Mouse (Mus musculus): ENCODE results near the gene Inhba. TPM values are rescaled to one million over a fixed set of nuclear protein-coding genes. Genes with fewer than 3 reads are reported as not detected.

The Inhba gene
- total RNA-seq (2017) = 0.10 to 0.32 TPM in 2 of 3 replicates, not detected in the other

GRCm38 (mm10) chr13:16011372-16012242 is at the start of gene Inhba:
TSS of gene Inhba (plus strand) at chr13:16011851.
- 0 out of 2 replicates have a peak, but pooled peaks have one; percentile 36 for ATAC-seq (replicated peaks; ENCODE audit: insufficient number of reproducible peaks, low FRiP score, low TSS enrichment, poor library complexity, severe bottlenecking)

DNA sequence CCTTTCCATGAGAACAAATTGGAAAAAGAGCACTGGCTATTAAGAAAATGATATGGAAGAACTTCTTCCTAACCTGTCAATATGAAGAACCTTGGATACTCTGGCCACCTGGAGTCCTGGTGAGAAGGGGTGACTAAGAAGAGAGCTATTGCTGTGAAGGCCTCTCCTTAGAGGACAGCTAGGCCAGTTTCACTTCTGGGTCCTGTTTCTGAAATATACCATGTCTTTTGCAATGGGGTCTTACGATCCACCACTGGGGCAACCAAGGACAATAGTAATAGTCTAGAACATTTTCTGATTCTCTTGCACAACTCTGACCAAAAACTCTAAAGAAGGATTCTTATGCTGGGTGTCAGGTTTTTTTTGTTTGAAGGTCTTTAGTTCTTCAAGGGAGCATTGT is 35.1 kb upstream of the Inhba start:
- ATAC-seq (replicated peaks; ENCODE audit: insufficient number of reproducible peaks, low FRiP score, low TSS enrichment, poor library complexity, severe bottlenecking) = no peak

DNA sequence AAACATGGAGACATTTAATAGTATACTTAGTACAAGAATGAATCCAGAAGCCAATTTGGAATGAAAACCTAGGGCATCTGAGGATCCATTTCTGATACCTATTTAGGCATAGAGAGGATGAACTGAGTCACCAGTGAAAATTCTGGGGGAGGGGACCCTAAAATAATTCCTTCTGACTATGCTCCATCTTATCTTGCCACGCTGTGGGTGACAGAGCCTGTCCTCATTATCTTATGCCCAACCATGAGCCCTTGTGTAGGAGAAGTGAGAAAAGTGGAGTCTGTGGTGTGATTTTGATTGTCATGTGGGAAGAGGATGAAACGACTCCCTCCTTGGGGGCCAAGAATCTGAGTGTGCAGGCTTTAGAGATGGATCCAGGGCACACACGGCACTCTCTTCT is 32.1 kb upstream of the Inhba start:
- ATAC-seq (replicated peaks; ENCODE audit: insufficient number of reproducible peaks, low FRiP score, low TSS enrichment, poor library complexity, severe bottlenecking) = no peak

GRCm38 (mm10) chr13:15982041-15982440 is 29.6 kb upstream of the Inhba start:
- no peak for ATAC-seq (replicated peaks; ENCODE audit: insufficient number of reproducible peaks, low FRiP score, low TSS enrichment, poor library complexity, severe bottlenecking)

- no peak for ATAC-seq (replicated peaks; ENCODE audit: insufficient number of reproducible peaks, low FRiP score, low TSS enrichment, poor library complexity, severe bottlenecking)
Measured at GRCm38 (mm10) chr13:15985761-15986160, 25.9 kb upstream of the Inhba start.

- no peak for ATAC-seq (replicated peaks; ENCODE audit: insufficient number of reproducible peaks, low FRiP score, low TSS enrichment, poor library complexity, severe bottlenecking)
Measured at GRCm38 (mm10) chr13:15986172-15986571, 25.5 kb upstream of the Inhba start.

DNA sequence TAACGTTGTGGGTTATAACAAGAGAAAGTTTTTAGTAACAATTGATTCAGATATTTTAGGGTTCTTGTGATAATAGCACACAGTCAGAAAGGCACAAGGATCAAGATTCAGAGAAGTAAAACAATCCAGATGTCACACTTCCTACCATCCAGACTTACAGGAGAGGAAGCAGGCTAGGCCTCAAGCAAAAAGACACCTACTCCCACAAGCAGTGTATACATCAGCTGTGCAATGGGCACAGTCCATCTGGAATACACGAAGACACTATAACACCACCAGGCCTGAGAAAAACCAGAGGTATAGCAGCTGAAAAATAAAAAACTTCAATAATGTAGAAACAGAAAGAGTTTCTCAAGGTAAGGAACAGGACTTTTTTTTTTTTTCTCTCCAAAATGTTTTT is 16.3 kb upstream of the Inhba start:
- ATAC-seq (replicated peaks; ENCODE audit: insufficient number of reproducible peaks, low FRiP score, low TSS enrichment, poor library complexity, severe bottlenecking) = no peak

GRCm38 (mm10) chr13:16005517-16005916 is 6.1 kb upstream of the Inhba start:
- ATAC-seq (replicated peaks; ENCODE audit: insufficient number of reproducible peaks, low FRiP score, low TSS enrichment, poor library complexity, severe bottlenecking) = no peak

GRCm38 (mm10) chr13:16007748-16008147 is 3.9 kb upstream of the Inhba start:
- no peak for ATAC-seq (replicated peaks; ENCODE audit: insufficient number of reproducible peaks, low FRiP score, low TSS enrichment, poor library complexity, severe bottlenecking)

DNA sequence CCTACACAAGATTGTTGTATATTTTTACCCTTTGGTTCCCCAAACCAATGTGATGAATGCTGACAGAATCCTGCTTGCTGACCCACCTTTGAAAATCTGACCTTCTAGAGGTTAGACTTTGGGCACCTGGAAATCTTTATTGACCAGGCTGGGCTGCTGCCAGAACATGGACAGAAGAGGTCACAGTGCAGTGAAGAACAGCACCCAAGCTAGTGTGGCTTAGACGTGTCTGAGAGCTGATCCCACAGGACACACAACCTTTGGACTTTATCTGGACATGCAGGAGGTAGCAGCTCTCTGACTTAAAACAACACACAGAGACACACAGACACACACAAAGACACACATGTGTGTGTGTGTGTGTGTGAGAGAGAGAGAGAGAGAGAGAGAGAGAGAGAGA is 3.3 kb upstream of the Inhba start:
- no peak for ATAC-seq (replicated peaks; ENCODE audit: insufficient number of reproducible peaks, low FRiP score, low TSS enrichment, poor library complexity, severe bottlenecking)

GRCm38 (mm10) chr13:16009766-16010465 is 1.7 kb upstream of the Inhba start:
- no peak for ATAC-seq (replicated peaks; ENCODE audit: insufficient number of reproducible peaks, low FRiP score, low TSS enrichment, poor library complexity, severe bottlenecking)

DNA sequence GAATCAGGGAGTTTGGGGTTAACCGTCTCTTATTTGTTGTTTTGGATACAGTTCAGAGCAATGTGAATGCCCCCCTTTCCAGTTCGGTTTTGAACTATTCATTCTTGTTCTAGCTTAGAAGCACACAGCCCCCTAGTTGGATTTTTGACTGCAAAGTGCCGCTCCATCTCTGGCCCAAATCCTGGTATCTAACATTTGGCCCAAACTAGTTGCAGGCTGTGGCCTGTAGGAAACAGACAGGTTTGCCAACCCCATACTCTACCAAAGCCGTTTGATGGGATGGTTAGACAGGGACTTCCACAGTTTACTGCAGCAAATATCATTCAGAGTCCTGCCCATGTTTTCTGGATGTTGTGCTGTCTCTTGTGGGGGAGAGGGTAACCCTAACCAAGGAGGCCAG is 1.1 kb upstream of the Inhba start:
- no peak for ATAC-seq (replicated peaks; ENCODE audit: insufficient number of reproducible peaks, low FRiP score, low TSS enrichment, poor library complexity, severe bottlenecking)

- peak; percentile 84 for ATAC-seq (replicated peaks; ENCODE audit: insufficient number of reproducible peaks, low FRiP score, low TSS enrichment, poor library complexity, severe bottlenecking)
Measured at GRCm38 (mm10) chr13:16012243-16012887, 714 bp downstream of the Inhba start.

DNA sequence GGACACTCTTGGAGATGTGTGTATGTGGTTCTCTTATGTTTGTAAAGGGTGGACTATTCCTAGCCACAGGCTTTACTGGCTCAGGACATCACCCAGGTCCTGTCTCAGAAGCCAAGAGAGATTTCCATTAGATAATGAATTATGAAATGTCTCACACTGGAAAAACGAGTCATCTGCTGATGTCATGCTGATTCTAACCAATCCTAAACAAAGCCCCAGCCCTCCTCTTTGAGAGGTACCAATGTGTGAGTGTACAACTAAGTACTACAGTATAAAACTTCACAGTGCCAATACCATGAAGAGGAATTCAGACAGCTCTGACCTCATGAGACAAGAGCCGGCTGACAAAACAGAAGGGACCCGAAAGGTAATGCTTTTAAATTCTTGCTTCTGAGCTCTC is 2.5 kb downstream of the Inhba start:
- ATAC-seq (replicated peaks; ENCODE audit: insufficient number of reproducible peaks, low FRiP score, low TSS enrichment, poor library complexity, severe bottlenecking) = no peak

- no peak for ATAC-seq (replicated peaks; ENCODE audit: insufficient number of reproducible peaks, low FRiP score, low TSS enrichment, poor library complexity, severe bottlenecking)
Measured at GRCm38 (mm10) chr13:16016506-16016905, 4.9 kb downstream of the Inhba start.

- ATAC-seq (replicated peaks; ENCODE audit: insufficient number of reproducible peaks, low FRiP score, low TSS enrichment, poor library complexity, severe bottlenecking) = no peak
Measured at GRCm38 (mm10) chr13:16017338-16017737, 5.7 kb downstream of the Inhba start.

- ATAC-seq (replicated peaks; ENCODE audit: insufficient number of reproducible peaks, low FRiP score, low TSS enrichment, poor library complexity, severe bottlenecking) = no peak
Measured at GRCm38 (mm10) chr13:16017777-16018176, 6.1 kb downstream of the Inhba start.

DNA sequence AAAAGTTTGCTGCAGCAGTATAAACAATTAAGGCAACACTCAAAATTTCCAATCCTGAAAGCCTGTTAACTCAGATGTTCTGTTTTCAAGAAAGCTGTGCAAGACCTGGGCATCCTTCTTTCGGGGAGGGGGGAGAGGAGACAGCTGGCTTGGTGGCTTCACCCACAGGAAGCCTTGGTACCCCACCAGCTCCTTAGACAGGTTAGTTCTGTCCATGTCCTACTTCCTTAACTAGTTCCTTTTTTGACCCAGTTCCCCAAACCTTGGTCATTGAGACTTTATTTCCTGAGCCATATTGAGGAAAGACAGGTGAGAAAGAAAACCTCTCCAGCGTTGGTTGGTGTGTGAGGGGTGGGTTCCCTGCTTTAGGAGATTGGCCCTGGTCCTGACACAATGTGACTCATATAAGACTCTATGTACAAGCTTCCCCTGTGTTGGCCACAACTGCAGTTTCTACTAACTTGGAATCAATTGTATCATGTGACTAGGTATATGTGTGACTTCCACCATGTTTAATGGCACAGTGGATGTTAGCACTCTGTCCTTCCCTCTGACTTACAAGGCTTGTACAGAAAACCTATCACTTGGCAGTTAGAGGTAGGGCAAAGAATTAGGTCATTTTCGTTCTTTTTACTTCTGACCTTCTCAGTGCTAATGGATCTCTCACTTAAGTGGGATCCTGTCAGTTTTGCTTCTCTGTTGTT is 7.3 kb downstream of the Inhba start:
- ATAC-seq (replicated peaks; ENCODE audit: insufficient number of reproducible peaks, low FRiP score, low TSS enrichment, poor library complexity, severe bottlenecking) = no peak

DNA sequence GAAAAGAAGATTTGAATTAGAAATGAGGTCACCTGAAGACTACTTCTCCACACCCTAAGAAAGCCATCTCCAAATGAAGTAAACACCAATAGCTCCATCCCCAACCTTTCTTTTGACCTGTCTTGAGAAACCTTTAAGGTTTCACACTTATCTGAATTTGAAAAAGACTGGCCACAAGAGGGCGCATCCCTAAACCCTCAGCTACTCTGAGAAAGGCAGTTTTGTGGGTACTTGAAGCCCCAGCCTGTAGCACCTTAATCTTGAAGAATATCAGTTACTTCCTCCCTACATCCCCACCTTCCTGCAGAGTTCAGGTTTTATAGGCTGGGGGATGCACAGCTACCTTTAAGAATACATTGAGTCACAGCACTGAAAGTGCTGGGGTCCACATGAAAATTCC is 9.0 kb downstream of the Inhba start:
- 0 out of 2 replicates have a peak, but pooled peaks have one; percentile 20 for ATAC-seq (replicated peaks; ENCODE audit: insufficient number of reproducible peaks, low FRiP score, low TSS enrichment, poor library complexity, severe bottlenecking)
